8 mouse cellular contexts compared by ENCODE assay signal in the genomic region with DNA sequence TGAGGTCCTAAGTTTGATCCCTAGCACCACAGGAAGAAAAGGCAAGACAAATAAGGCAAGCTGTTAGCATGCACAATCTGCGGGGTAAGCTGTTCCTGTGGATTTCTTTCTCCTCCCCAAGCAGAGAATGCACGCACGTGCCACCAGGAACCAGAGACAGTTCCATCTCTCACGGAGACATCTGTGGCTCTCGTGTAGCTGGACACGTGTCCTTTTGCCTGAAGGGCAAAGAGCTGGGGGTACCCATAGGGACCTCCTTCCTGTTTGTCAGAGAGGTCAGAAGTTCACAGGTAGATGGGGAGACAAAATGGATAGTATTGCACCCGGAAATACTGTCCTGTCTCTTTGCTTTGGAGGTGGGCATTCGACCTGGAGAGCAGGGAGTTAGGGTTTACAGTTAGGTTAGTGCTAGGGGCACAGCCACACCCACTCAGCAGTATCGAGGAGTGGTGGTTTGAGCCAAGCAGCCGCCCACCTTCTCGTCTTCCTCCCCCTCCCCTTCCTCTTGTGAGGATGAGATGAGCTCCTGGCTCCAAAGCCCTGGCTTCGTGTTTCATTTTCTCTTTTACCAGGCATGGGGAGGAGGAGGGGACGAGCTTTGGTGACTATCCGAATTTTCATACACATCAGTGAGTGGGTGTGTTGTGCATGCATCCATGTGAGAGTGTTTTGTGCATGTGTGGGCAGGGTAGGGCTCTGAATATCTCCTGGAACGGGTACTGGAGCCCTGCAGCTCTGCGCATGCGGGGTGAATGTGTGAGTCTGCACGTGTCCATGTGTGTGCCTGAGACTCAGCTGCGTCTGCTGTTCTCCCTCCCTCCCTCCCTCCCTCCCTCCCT. TPM values are rescaled to one million over a fixed set of nuclear protein-coding genes. Genes with fewer than 3 reads are reported as not detected.
DNase-seq lines count a peak whose midpoint lies in the region; ATAC-seq and TF ChIP-seq lines count a peak whose summit lies in the region.

No protein-coding gene starts in this region.

- H3K27me3 ChIP-seq in hindbrain, embryonic 10.5 days (ENCODE audit: insufficient read depth, poor library complexity, severe bottlenecking), result peaks cover 5% of the 10 kb centered on the region; the same call in 1 of the 2 replicates
- no peaks in the 10 kb centered on the region for H3K27me3 ChIP-seq in lung, embryonic 14.5 days (ENCODE audit: insufficient read depth, low read length)
- H3K27me3 ChIP-seq in neural tube, embryonic 15.5 days (replicated peaks), result no peaks in the 10 kb centered on the region

- 10% methylated on average over 18 of the region's 19 CpGs for WGBS in hindbrain, embryonic 10.5 days
- 4% methylated on average over 19 of the region's 19 CpGs for WGBS in lung, embryonic 14.5 days
- WGBS in neural tube, embryonic 15.5 days, result 4% methylated on average over 18 of the region's 19 CpGs

- peaks cover 97% of the 10 kb centered on the region for H3K4me1 ChIP-seq in hindbrain, embryonic 10.5 days (replicated peaks)
- peaks cover 87% of the 10 kb centered on the region for H3K4me1 ChIP-seq in lung, embryonic 14.5 days (ENCODE audit: insufficient read depth)
- peaks cover 92% of the 10 kb centered on the region for H3K4me1 ChIP-seq in neural tube, embryonic 15.5 days

- H3K9ac ChIP-seq in lung, embryonic 14.5 days, result peak overlapping the region; percentile 28; the same call in 1 of the 2 replicates
- H3K9ac ChIP-seq in neural tube, embryonic 15.5 days (replicated peaks), result peak overlapping the region; percentile 31

- ATAC-seq in frontal cortex, adult (ENCODE audit: low TSS enrichment), result peak; percentile 48
- ATAC-seq in lung, embryonic 14.5 days (ENCODE audit: insufficient read depth), result peak; percentile 53
- peak; percentile 58 for ATAC-seq in neural tube, embryonic 15.5 days (ENCODE audit: low FRiP score)

- H3K4me2 ChIP-seq in lung, embryonic 14.5 days, result peak overlapping the region; percentile 58
- H3K4me2 ChIP-seq in neural tube, embryonic 15.5 days, result peak overlapping the region; percentile 94

- TF ChIP-seq CTCF in lung, embryonic 14.5 days (IDR thresholded peaks at IDR 0.05; ENCODE audit: low read depth), result no peak

- no peaks in the 10 kb centered on the region for H3K9me3 ChIP-seq in hindbrain, embryonic 10.5 days
- no peaks in the 10 kb centered on the region for H3K9me3 ChIP-seq in lung, embryonic 14.5 days (ENCODE audit: low read depth, low read length)
- no peaks in the 10 kb centered on the region for H3K9me3 ChIP-seq in neural tube, embryonic 15.5 days (replicated peaks)

- peak; percentile 78 for DNase-seq in T-cell, adult 2 months (ENCODE audit: low spot score)
- peak; percentile 92 to 94 for DNase-seq in cerebellum, adult 18-20 months
- DNase-seq in hindbrain, embryonic 10.5 days (ENCODE audit: low spot score), result peak; percentile 71
- peak; percentile 90 for DNase-seq in layer of hippocampus, adult 9-10 months (ENCODE audit: low spot score)
- peak; percentile 85 for DNase-seq in lung, embryonic 14.5 days
- DNase-seq in urinary bladder, postnatal 36 days (ENCODE audit: low spot score in 2 of 2), result peak; percentile 68 to 85

- no peaks in the 10 kb centered on the region for H3K36me3 ChIP-seq in hindbrain, embryonic 10.5 days
- H3K36me3 ChIP-seq in lung, embryonic 14.5 days (ENCODE audit: insufficient read depth), result no peaks in the 10 kb centered on the region
- H3K36me3 ChIP-seq in neural tube, embryonic 15.5 days, result no peaks in the 10 kb centered on the region

- H3K4me3 ChIP-seq in hindbrain, embryonic 10.5 days, result peak overlapping the region; percentile 42
- peak overlapping the region; percentile 11; the same call in 1 of the 2 replicates for H3K4me3 ChIP-seq in lung, embryonic 14.5 days (ENCODE audit: low read depth, low read length)
- H3K4me3 ChIP-seq in neural tube, embryonic 15.5 days (replicated peaks), result peak overlapping the region; percentile 31

- H3K27ac ChIP-seq in hindbrain, embryonic 10.5 days, result peak overlapping the region; percentile 74
- peak overlapping the region; percentile 78; the same call in 1 of the 2 replicates for H3K27ac ChIP-seq in lung, embryonic 14.5 days (ENCODE audit: low read depth)
- peak overlapping the region; percentile 84 for H3K27ac ChIP-seq in neural tube, embryonic 15.5 days (replicated peaks)

RNA-seq across cellular contexts. Expression of a gene that starts 6.6 kb away (rescaled TPM):
- polyA plus RNA-seq in hindbrain, embryonic 10.5 days (2016; fragmentation: Nextera tagmentation; extraction: Ambion mirVana), result 12.8 and 22.2 TPM in 2 replicates
- 46.8 and 47.1 TPM in 2 replicates for polyA plus RNA-seq in lung, embryonic 14.5 days (2014; fragmentation: Nextera tagmentation; extraction: Ambion mirVana)
- polyA plus RNA-seq in neural tube, embryonic 15.5 days (2015; fragmentation: Nextera tagmentation; extraction: Ambion mirVana), result 104 and 125 TPM in 2 replicates

RNA-seq across cellular contexts. Expression of a gene that starts 17.8 kb away (rescaled TPM):
- 76.9 and 83.6 TPM in 2 replicates for polyA plus RNA-seq in hindbrain, embryonic 10.5 days (2016; fragmentation: Nextera tagmentation; extraction: Ambion mirVana)
- 53.0 and 53.5 TPM in 2 replicates for polyA plus RNA-seq in lung, embryonic 14.5 days (2014; fragmentation: Nextera tagmentation; extraction: Ambion mirVana)
- polyA plus RNA-seq in neural tube, embryonic 15.5 days (2015; fragmentation: Nextera tagmentation; extraction: Ambion mirVana), result 59.6 and 60.9 TPM in 2 replicates

RNA-seq across cellular contexts. Expression of a gene that starts 28.1 kb away (rescaled TPM):
- polyA plus RNA-seq in hindbrain, embryonic 10.5 days (2016; fragmentation: Nextera tagmentation; extraction: Ambion mirVana), result 1.2 and 1.5 TPM in 2 replicates
- 1.4 and 1.7 TPM in 2 replicates for polyA plus RNA-seq in lung, embryonic 14.5 days (2014; fragmentation: Nextera tagmentation; extraction: Ambion mirVana)
- 3.8 and 4.0 TPM in 2 replicates for polyA plus RNA-seq in neural tube, embryonic 15.5 days (2015; fragmentation: Nextera tagmentation; extraction: Ambion mirVana)

RNA-seq across cellular contexts. Expression of a gene that starts 46.0 kb away (rescaled TPM):
- polyA plus RNA-seq in hindbrain, embryonic 10.5 days (2016; fragmentation: Nextera tagmentation; extraction: Ambion mirVana), result not detected in 2 replicates
- polyA plus RNA-seq in lung, embryonic 14.5 days (2014; fragmentation: Nextera tagmentation; extraction: Ambion mirVana), result not detected in 2 replicates
- polyA plus RNA-seq in neural tube, embryonic 15.5 days (2015; fragmentation: Nextera tagmentation; extraction: Ambion mirVana), result not detected in 2 replicates

RNA-seq across cellular contexts. Expression of a gene that starts 48.2 kb away (rescaled TPM):
- polyA plus RNA-seq in hindbrain, embryonic 10.5 days (2016; fragmentation: Nextera tagmentation; extraction: Ambion mirVana), result 24.4 and 25.2 TPM in 2 replicates
- 16.2 and 16.3 TPM in 2 replicates for polyA plus RNA-seq in lung, embryonic 14.5 days (2014; fragmentation: Nextera tagmentation; extraction: Ambion mirVana)
- 27.5 and 30.1 TPM in 2 replicates for polyA plus RNA-seq in neural tube, embryonic 15.5 days (2015; fragmentation: Nextera tagmentation; extraction: Ambion mirVana)

Comparison
In these comparisons a context has a peak if more than half of its experiments do, and no peak if none do; other contexts are left out.
1. Peak in every context shown above with its lines: DNase-seq, ATAC-seq, H3K4me3 ChIP-seq and H3K27ac ChIP-seq.